Mouse (Mus musculus) CH12.LX (cell line): ENCODE measurements around the gene Npy. TPM values are rescaled to one million over a fixed set of nuclear protein-coding genes. Genes with fewer than 3 reads are reported as not detected.

ENCODE experiments used
- DNase-seq: peaks from one replicate; pipeline ENCODE4 v3.0.0-alpha.2; 2013; ENCODE audit errors: extremely low read depth
- H3K27ac ChIP-seq: 2 replicates; pipeline ENCODE4 v1.5.1; 2012; ENCODE audit warnings: low read depth, mild to moderate bottlenecking, control low read depth, moderate library complexity; ENCODE audit not compliant: insufficient read depth
- H3K27me3 ChIP-seq: replicated peaks from 2 replicates; pipeline ENCODE3; 2012; ENCODE audit warnings: inconsistent platforms
- H3K36me3 ChIP-seq, 2 experiments: replicated peaks in 1 of 2; 2 replicates each; pipeline versions ENCODE3 to v1.6.1; 2012; ENCODE audit warnings: inconsistent platforms in 1 of 2, low read length in 1 of 2, mild to moderate bottlenecking in 1 of 2, mixed read lengths in 1 of 2, moderate library complexity in 1 of 2; ENCODE audit not compliant: control insufficient read depth in 1 of 2, insufficient read depth in 1 of 2
- H3K4me1 ChIP-seq, 2 experiments: 2 replicates each; pipeline ENCODE4 v1.6.1; 2012; ENCODE audit warnings: inconsistent platforms in 1 of 2, moderate library complexity in 1 of 2; ENCODE audit not compliant: insufficient read depth in 2 of 2, control insufficient read depth in 1 of 2
- H3K4me2 ChIP-seq: 2 replicates; pipeline ENCODE4 v1.6.1; 2012; ENCODE audit warnings: low read depth, mild to moderate bottlenecking, control low read depth; ENCODE audit not compliant: poor library complexity, insufficient read depth, severe bottlenecking
- H3K4me3 ChIP-seq, 3 experiments: fragments of 150-350 bp in 1 of 3; sonication (generic) in 1 of 3; replicated peaks in 1 of 3; 2 replicates each; pipeline versions ENCODE3 to v1.5.1; 2011 to 2012; ENCODE audit warnings: low read depth in 2 of 3, low read length in 2 of 3, mild to moderate bottlenecking in 2 of 3, moderate library complexity in 2 of 3, control low read depth in 1 of 3, improper control_type of control experiment in 1 of 3, inconsistent platforms in 1 of 3, mixed read lengths in 1 of 3; ENCODE audit not compliant: poor library complexity in 1 of 3
- H3K79me2 ChIP-seq: replicated peaks from 2 replicates; pipeline ENCODE4 v1.6.1; 2012; ENCODE audit warnings: mild to moderate bottlenecking, moderate library complexity; ENCODE audit not compliant: control insufficient read depth, poor library complexity, insufficient read depth, severe bottlenecking; ENCODE audit errors: extremely low read depth
- H3K9ac ChIP-seq: 2 replicates; pipeline ENCODE4 v1.6.1; 2012; ENCODE audit warnings: low read depth, mild to moderate bottlenecking, control low read depth, moderate library complexity; ENCODE audit not compliant: insufficient read depth
- H3K9me3 ChIP-seq: replicated peaks from 2 replicates; pipeline ENCODE3; 2012; ENCODE audit warnings: low read length, inconsistent platforms, mixed read lengths
- BHLHE40 ChIP-seq: IDR thresholded peaks from 2 replicates; pipeline ENCODE4 v1.6.1; 2011; ENCODE audit warnings: mild to moderate bottlenecking, low read depth, low read length, improper control_type of control experiment
- CHD1 ChIP-seq: IDR thresholded peaks from 2 replicates; pipeline ENCODE4 v1.6.1; 2012; ENCODE audit warnings: low read depth, low read length, improper control_type of control experiment, inconsistent platforms
- E2F4 ChIP-seq: IDR thresholded peaks from 2 replicates; pipeline ENCODE4 v1.6.1; 2011; ENCODE audit warnings: low read depth, low read length, improper control_type of control experiment; ENCODE audit not compliant: insufficient replicate concordance
- EP300 ChIP-seq: IDR thresholded peaks from 2 replicates; pipeline ENCODE4 v1.6.1; 2011; ENCODE audit warnings: low read length, improper control_type of control experiment
- JUN ChIP-seq: IDR thresholded peaks from 2 replicates; pipeline ENCODE4 v1.6.1; 2011; ENCODE audit warnings: low read depth, mild to moderate bottlenecking, low read length, improper control_type of control experiment, moderate library complexity; ENCODE audit not compliant: insufficient read depth
- JUND ChIP-seq: conservative IDR thresholded peaks from 2 replicates; pipeline ENCODE4 v1.6.1; 2011; ENCODE audit warnings: low read depth, low read length, improper control_type of control experiment
- KAT2A ChIP-seq: IDR thresholded peaks from 2 replicates; pipeline ENCODE4 v1.6.1; 2012; ENCODE audit warnings: low read length, improper control_type of control experiment, inconsistent platforms; ENCODE audit not compliant: insufficient replicate concordance
- MAFK ChIP-seq: IDR thresholded peaks from 2 replicates; pipeline ENCODE4 v1.6.1; 2011; ENCODE audit warnings: low read length, improper control_type of control experiment; ENCODE audit not compliant: insufficient replicate concordance
- MEF2A ChIP-seq: IDR thresholded peaks from 2 replicates; pipeline ENCODE4 v1.6.1; 2014; ENCODE audit warnings: low read depth, mild to moderate bottlenecking, inconsistent platforms, low read length, improper control_type of control experiment, borderline replicate concordance
- MXI1 ChIP-seq: IDR thresholded peaks from 2 replicates; pipeline ENCODE4 v1.6.1; 2011; ENCODE audit warnings: mild to moderate bottlenecking, low read depth, low read length, improper control_type of control experiment
- MYC ChIP-seq: IDR thresholded peaks from 2 replicates; pipeline ENCODE4 v1.6.1; 2011; ENCODE audit warnings: low read depth, mild to moderate bottlenecking, improper control_type of control experiment, low read length
- NRF1 ChIP-seq: IDR thresholded peaks from 2 replicates; pipeline ENCODE4 v1.6.1; 2014; ENCODE audit warnings: low read depth, mild to moderate bottlenecking, inconsistent platforms, low read length, improper control_type of control experiment, moderate library complexity
- POLR2AphosphoS2 ChIP-seq: IDR thresholded peaks from 2 replicates; pipeline ENCODE4 v1.6.1; 2011; ENCODE audit warnings: low read depth, low read length, improper control_type of control experiment
- RAD21 ChIP-seq: IDR thresholded peaks from 2 replicates; pipeline ENCODE4 v1.6.1; 2011; ENCODE audit warnings: low read depth, mild to moderate bottlenecking, low read length, improper control_type of control experiment, moderate library complexity
- RCOR1 ChIP-seq: conservative IDR thresholded peaks from 2 replicates; pipeline ENCODE4 v1.6.1; 2012; ENCODE audit warnings: low read depth, mild to moderate bottlenecking, inconsistent platforms, low read length, improper control_type of control experiment
- SIN3A ChIP-seq: IDR thresholded peaks from 2 replicates; pipeline ENCODE4 v1.6.1; 2012; ENCODE audit warnings: low read length, improper control_type of control experiment, inconsistent platforms
- SMC3 ChIP-seq: IDR thresholded peaks from 2 replicates; pipeline ENCODE4 v1.6.1; 2011; ENCODE audit warnings: low read depth, low read length, improper control_type of control experiment
- TBP ChIP-seq: conservative IDR thresholded peaks from 2 replicates; pipeline ENCODE4 v1.6.1; 2011; ENCODE audit warnings: low read depth, low read length, improper control_type of control experiment
- USF1 ChIP-seq: IDR thresholded peaks from 2 replicates; pipeline ENCODE4 v1.6.1; 2014; ENCODE audit warnings: low read depth, mild to moderate bottlenecking, inconsistent platforms, low read length, improper control_type of control experiment
- USF2 ChIP-seq: conservative IDR thresholded peaks from 2 replicates; pipeline ENCODE4 v1.6.1; 2011; ENCODE audit warnings: low read depth, low read length, improper control_type of control experiment
- ZC3H11A ChIP-seq: IDR thresholded peaks from 2 replicates; pipeline ENCODE4 v1.6.1; 2012; ENCODE audit warnings: low read depth, mild to moderate bottlenecking, inconsistent platforms, low read length, improper control_type of control experiment
- ZMIZ1 ChIP-seq: IDR thresholded peaks from 2 replicates; pipeline ENCODE4 v1.6.1; 2012; ENCODE audit warnings: low read depth, mild to moderate bottlenecking, inconsistent platforms, low read length, improper control_type of control experiment
- ZNF384 ChIP-seq: IDR thresholded peaks from 2 replicates; pipeline ENCODE4 v1.6.1; 2012; ENCODE audit warnings: low read depth, low read length, improper control_type of control experiment, inconsistent platforms
- dilution Hi-C: fragments of 300-500 bp; cut with MboI; formaldehyde crosslinking; loops from 2 replicates; pipeline ENCODE4 v1.14.3; 2020; ENCODE audit warnings: low sequenced_read_pairs; ENCODE audit not compliant: extremely low pct_unique_long_range_greater_than_20kb, extremely low pct_ligation_motif_present
- in situ Hi-C: fragments of 300-500 bp; cut with MboI; formaldehyde crosslinking; loops from 3 replicates; pipeline ENCODE4 v1.14.3; 2019; ENCODE audit warnings: low sequenced_read_pairs, low pct_ligation_motif_present, low pct_unique_long_range_greater_than_20kb, mixed read lengths
- polyA plus RNA-seq: library from polyadenylated mRNA; unstranded; fragments of >175 nt; gene quantifications from 2 replicates; pipeline ENCODE4 v1.2.1, GENCODE M21; 2012; ENCODE audit warnings: low read depth; ENCODE audit not compliant: insufficient read length
- total RNA-seq, 2 experiments: library from RNA; depleted of rRNA; stranded (reverse); fragments of 300-350 nt in 1 of 2; fragments of >200 nt in 1 of 2; gene quantifications; 2 replicates each; pipeline ENCODE4 v1.2.3; 2012 to 2014

The Npy gene
- total and polyA plus RNA-seq, 3 experiments, result not detected

- Histone ChIP-seq H3K9ac (no peak overlapping the region), H3K4me3 (no peak overlapping the region), H3K79me2 (no peaks in the 10 kb centered on the region), H3K27ac (no peak overlapping the region), H3K9me3 (no peaks in the 10 kb centered on the region), H3K4me2 (no peak overlapping the region), H3K27me3 (no peaks in the 10 kb centered on the region), H3K36me3 (no peaks in the 10 kb centered on the region), H3K4me1 (no peaks in the 10 kb centered on the region)
- dilution Hi-C loops (no loop called here), in situ Hi-C loops (no loop called here)
- no peak for DNase-seq
- TF ChIP-seq ZMIZ1 (no peak), SMC3 (no peak), MEF2A (no peak), USF2 (no peak), NRF1 (no peak), CHD1 (no peak), MAFK (no peak), JUN (no peak), MXI1 (no peak)
Measured at GRCm38 (mm10) chr6:49781852-49782251, 40.7 kb upstream of the Npy start.

- in situ Hi-C loops, result no loop called here
- H3K4me2 ChIP-seq, result no peak overlapping the region
- no peak overlapping the region for H3K27ac ChIP-seq
- no peaks in the 10 kb centered on the region for H3K36me3 ChIP-seq
- H3K4me1 ChIP-seq, result no peaks in the 10 kb centered on the region
- no peaks in the 10 kb centered on the region for H3K79me2 ChIP-seq
- H3K4me3 ChIP-seq, result no peak overlapping the region
- H3K9ac ChIP-seq, result no peak overlapping the region
- no peaks in the 10 kb centered on the region for H3K27me3 ChIP-seq
- no peak for DNase-seq
- dilution Hi-C loops, result no loop called here
- H3K9me3 ChIP-seq, result no peaks in the 10 kb centered on the region
- TF ChIP-seq USF1, result no peak
- TF ChIP-seq ZC3H11A, result no peak
- TF ChIP-seq BHLHE40, result no peak
- TF ChIP-seq RCOR1, result no peak
- no peak for TF ChIP-seq MXI1
- TF ChIP-seq MEF2A, result no peak
- no peak for TF ChIP-seq CHD1
- no peak for TF ChIP-seq TBP
- TF ChIP-seq RAD21, result no peak
- TF ChIP-seq JUND, result no peak
- TF ChIP-seq KAT2A, result no peak
- no peak for TF ChIP-seq ZMIZ1
- no peak for TF ChIP-seq E2F4
- no peak for TF ChIP-seq POLR2AphosphoS2
- no peak for TF ChIP-seq MYC
- TF ChIP-seq ZNF384, result no peak
- no peak for TF ChIP-seq EP300
- TF ChIP-seq SIN3A, result no peak
- TF ChIP-seq, all 38 proteins: peak for 0
Measured at GRCm38 (mm10) chr6:49782679-49783078, 39.8 kb upstream of the Npy start.
